Mouse (Mus musculus): ENCODE data around the gene Gpbp1. TPM values are rescaled to one million over a fixed set of nuclear protein-coding genes. Genes with fewer than 3 reads are reported as not detected.

Gpbp1 gene
- polyA plus RNA-seq, 1 experiment from 2014 or later: 33.5 TPM

- H3K9me3 ChIP-seq (ENCODE audit: control insufficient read depth, low read length): no peaks in the 10 kb centered on the region
- ATAC-seq (ENCODE audit: low FRiP score, low TSS enrichment) (no peak), DNase-seq (ENCODE audit: low spot score) (no peak)
- no peaks in the 10 kb centered on the region for H3K36me3 ChIP-seq (ENCODE audit: control insufficient read depth, insufficient read depth, low read length)
- H3K27me3 ChIP-seq (ENCODE audit: control insufficient read depth, insufficient read depth, low read length): no peaks in the 10 kb centered on the region
- H3K4me3 ChIP-seq (ENCODE audit: low read depth, low read length): no peak overlapping the region
- H3K9ac ChIP-seq (ENCODE audit: low read length): no peak overlapping the region
- no peaks in the 10 kb centered on the region for H3K4me1 ChIP-seq (replicated peaks; ENCODE audit: control insufficient read depth, insufficient read depth)
- 0 out of 2 replicates have a peak, but pooled peaks have one; percentile 18 for TF ChIP-seq CTCF (IDR thresholded peaks at IDR 0.05; ENCODE audit: low read depth)
- no peak for TF ChIP-seq EP300 (optimal IDR thresholded peaks at IDR 0.05)
- no peak overlapping the region for H3K27ac ChIP-seq (replicated peaks)
- 44% methylated on average over 9 of the region's 9 CpGs for WGBS
- H3K4me2 ChIP-seq (replicated peaks; ENCODE audit: low read depth): no peak overlapping the region
Observed at GRCm38 (mm10) chr13:111406859-111407389, 83.0 kb downstream of the Gpbp1 start.

- Histone ChIP-seq H3K9me3 (ENCODE audit: control insufficient read depth, low read length) (no peaks in the 10 kb centered on the region), H3K4me2 (replicated peaks; ENCODE audit: low read depth) (no peak overlapping the region), H3K27ac (replicated peaks) (no peak overlapping the region), H3K9ac (ENCODE audit: low read length) (no peak overlapping the region), H3K4me3 (ENCODE audit: low read depth, low read length) (no peak overlapping the region), H3K36me3 (ENCODE audit: control insufficient read depth, insufficient read depth, low read length) (no peaks in the 10 kb centered on the region), H3K4me1 (replicated peaks; ENCODE audit: control insufficient read depth, insufficient read depth) (no peaks in the 10 kb centered on the region), H3K27me3 (ENCODE audit: control insufficient read depth, insufficient read depth, low read length) (no peaks in the 10 kb centered on the region)
- WGBS: 77% methylated on average over 3 of the region's 3 CpGs
- ATAC-seq (ENCODE audit: low FRiP score, low TSS enrichment) (no peak), DNase-seq (ENCODE audit: low spot score) (no peak)
- no peak for TF ChIP-seq CTCF (IDR thresholded peaks at IDR 0.05; ENCODE audit: low read depth)
- no peak for TF ChIP-seq EP300 (optimal IDR thresholded peaks at IDR 0.05)
Observed at GRCm38 (mm10) chr13:111405956-111406355, 84.0 kb downstream of the Gpbp1 start.

- Histone ChIP-seq H3K4me3 (ENCODE audit: low read depth, low read length) (no peak overlapping the region), H3K4me1 (replicated peaks; ENCODE audit: control insufficient read depth, insufficient read depth) (peaks cover 4% of the 10 kb centered on the region; the same call in 1 of the 2 replicates), H3K9me3 (ENCODE audit: control insufficient read depth, low read length) (no peaks in the 10 kb centered on the region), H3K27me3 (ENCODE audit: control insufficient read depth, insufficient read depth, low read length) (no peaks in the 10 kb centered on the region), H3K36me3 (ENCODE audit: control insufficient read depth, insufficient read depth, low read length) (no peaks in the 10 kb centered on the region), H3K9ac (ENCODE audit: low read length) (no peak overlapping the region), H3K27ac (replicated peaks) (no peak overlapping the region), H3K4me2 (replicated peaks; ENCODE audit: low read depth) (no peak overlapping the region)
- peak; percentile 85 for ATAC-seq (ENCODE audit: low FRiP score, low TSS enrichment)
- peak; percentile 54 for TF ChIP-seq EP300 (optimal IDR thresholded peaks at IDR 0.05)
- TF ChIP-seq CTCF (IDR thresholded peaks at IDR 0.05; ENCODE audit: low read depth): no peak
- DNase-seq (ENCODE audit: low spot score): no peak
- 11% methylated on average over 5 of the region's 5 CpGs for WGBS
Observed at GRCm38 (mm10) chr13:111397600-111398151, 92.2 kb downstream of the Gpbp1 start.

- H3K9ac ChIP-seq (ENCODE audit: low read length): no peak overlapping the region
Observed at GRCm38 (mm10) chr13:111397061-111397460, 92.8 kb downstream of the Gpbp1 start.

GRCm38 (mm10) chr13:111395528-111395927 lies 94.4 kb downstream of the Gpbp1 start:
- DNase-seq (ENCODE audit: low spot score) (no peak), ATAC-seq (ENCODE audit: low FRiP score, low TSS enrichment) (no peak)
- no peaks in the 10 kb centered on the region for H3K9me3 ChIP-seq (ENCODE audit: control insufficient read depth, low read length)
- no peak overlapping the region for H3K4me3 ChIP-seq (ENCODE audit: low read depth, low read length)
- H3K36me3 ChIP-seq (ENCODE audit: control insufficient read depth, insufficient read depth, low read length): no peaks in the 10 kb centered on the region
- H3K27me3 ChIP-seq (ENCODE audit: control insufficient read depth, insufficient read depth, low read length): no peaks in the 10 kb centered on the region
- no peak overlapping the region for H3K27ac ChIP-seq (replicated peaks)
- H3K4me2 ChIP-seq (replicated peaks; ENCODE audit: low read depth): no peak overlapping the region
- H3K4me1 ChIP-seq (replicated peaks; ENCODE audit: control insufficient read depth, insufficient read depth): peaks cover 4% of the 10 kb centered on the region; the same call in 1 of the 2 replicates
- TF ChIP-seq EP300 (optimal IDR thresholded peaks at IDR 0.05): no peak
- WGBS: 87% methylated on average over 7 of the region's 7 CpGs
- H3K9ac ChIP-seq (ENCODE audit: low read length): no peak overlapping the region

More at GRCm38 (mm10) chr13:111397061-111397460, 92.8 kb downstream of the Gpbp1 start:
- Histone ChIP-seq H3K27ac (replicated peaks) (0 out of 2 replicates have a peak overlapping the region, but pooled peaks have one; percentile 13), H3K36me3 (ENCODE audit: control insufficient read depth, insufficient read depth, low read length) (no peaks in the 10 kb centered on the region), H3K27me3 (ENCODE audit: control insufficient read depth, insufficient read depth, low read length) (no peaks in the 10 kb centered on the region), H3K4me2 (replicated peaks; ENCODE audit: low read depth) (peak overlapping the region; percentile 14; the same call in 1 of the 2 replicates), H3K4me3 (ENCODE audit: low read depth, low read length) (no peak overlapping the region), H3K9me3 (ENCODE audit: control insufficient read depth, low read length) (no peaks in the 10 kb centered on the region), H3K4me1 (replicated peaks; ENCODE audit: control insufficient read depth, insufficient read depth) (peaks cover 4% of the 10 kb centered on the region; the same call in 1 of the 2 replicates)
- TF ChIP-seq EP300 (optimal IDR thresholded peaks at IDR 0.05): no peak
- TF ChIP-seq CTCF (IDR thresholded peaks at IDR 0.05; ENCODE audit: low read depth): no peak
- ATAC-seq (ENCODE audit: low FRiP score, low TSS enrichment): 0 out of 2 replicates have a peak, but pooled peaks have one; percentile 3
- WGBS: 24% methylated on average over 7 of the region's 7 CpGs
- DNase-seq (ENCODE audit: low spot score): no peak

GRCm38 (mm10) chr13:111394904-111395303 lies 95.0 kb downstream of the Gpbp1 start:
- H3K4me3 ChIP-seq (ENCODE audit: low read depth, low read length): no peak overlapping the region
- TF ChIP-seq EP300 (optimal IDR thresholded peaks at IDR 0.05) (no peak), CTCF (IDR thresholded peaks at IDR 0.05; ENCODE audit: low read depth) (no peak)
- 41% methylated on average over 4 of the region's 4 CpGs for WGBS
- ATAC-seq (ENCODE audit: low FRiP score, low TSS enrichment) (no peak), DNase-seq (ENCODE audit: low spot score) (no peak)
- H3K4me2 ChIP-seq (replicated peaks; ENCODE audit: low read depth): no peak overlapping the region
- H3K36me3 ChIP-seq (ENCODE audit: control insufficient read depth, insufficient read depth, low read length): no peaks in the 10 kb centered on the region
- H3K27ac ChIP-seq (replicated peaks): no peak overlapping the region
- no peaks in the 10 kb centered on the region for H3K27me3 ChIP-seq (ENCODE audit: control insufficient read depth, insufficient read depth, low read length)
- H3K4me1 ChIP-seq (replicated peaks; ENCODE audit: control insufficient read depth, insufficient read depth): peaks cover 4% of the 10 kb centered on the region; the same call in 1 of the 2 replicates
- H3K9me3 ChIP-seq (ENCODE audit: control insufficient read depth, low read length): no peaks in the 10 kb centered on the region
- no peak overlapping the region for H3K9ac ChIP-seq (ENCODE audit: low read length)
